Mouse (Mus musculus) liver, embryonic 14.5 days (tissue): ENCODE results near the gene Dgkz. TPM values are rescaled to one million over a fixed set of nuclear protein-coding genes. Genes with fewer than 3 reads are reported as not detected.

Experiments
- ATAC-seq: fragments of 200-750 bp; cut with Nextera tagmentation; 2 replicates; pipeline ENCODE4 v1.8.0; 2017; ENCODE audit warnings: moderate number of reproducible peaks, mild to moderate bottlenecking, moderate library complexity; ENCODE audit not compliant: insufficient read depth
- DNase-seq, 3 experiments: peaks; one replicate each; pipeline ENCODE4 v3.0.0-alpha.2; 2012 to 2013; ENCODE audit warnings: low read depth in 3 of 3, low spot score in 3 of 3
- H3K27ac ChIP-seq: fragments of 300-500 bp; sonication (generic); 2 replicates; pipeline ENCODE4 v1.5.1; 2014; ENCODE audit warnings: moderate library complexity, mild to moderate bottlenecking, control low read depth, inconsistent platforms
- H3K27me3 ChIP-seq: fragments of 300-500 bp; sonication (generic); 2 replicates; pipeline ENCODE4 v1.6.1; 2014; ENCODE audit warnings: mild to moderate bottlenecking, low read length, moderate library complexity; ENCODE audit not compliant: control insufficient read depth, insufficient read depth
- H3K36me3 ChIP-seq: fragments of 300-500 bp; sonication (generic); replicated peaks from 2 replicates; pipeline ENCODE4 v1.6.1; 2014; ENCODE audit warnings: low read depth; ENCODE audit not compliant: control insufficient read depth, insufficient read depth
- H3K4me1 ChIP-seq, 2 experiments: fragments of 200-500 bp in 1 of 2; fragments of 300-500 bp in 1 of 2; sonication (generic) in 1 of 2; replicated peaks; 2 replicates each; pipeline ENCODE4 v1.6.1; 2012 to 2014; ENCODE audit warnings: antibody characterized with exemption in 1 of 2, inconsistent platforms in 1 of 2, low read length in 1 of 2; ENCODE audit not compliant: control insufficient read depth in 2 of 2, insufficient read depth in 2 of 2
- H3K4me2 ChIP-seq: fragments of 300-500 bp; sonication (generic); 2 replicates; pipeline ENCODE4 v1.6.1; 2014; ENCODE audit warnings: low read depth, mild to moderate bottlenecking, control low read depth, moderate library complexity
- H3K4me3 ChIP-seq, 2 experiments: fragments of 200-500 bp in 1 of 2; fragments of 300-500 bp in 1 of 2; sonication (generic) in 1 of 2; 2 replicates each; pipeline ENCODE4 v1.5.1; 2012 to 2014; ENCODE audit warnings: low read depth in 2 of 2, low read length in 2 of 2, mild to moderate bottlenecking in 2 of 2, control low read depth in 1 of 2, inconsistent platforms in 1 of 2, moderate library complexity in 1 of 2; ENCODE audit not compliant: insufficient read depth in 1 of 2
- H3K9ac ChIP-seq: fragments of 300-500 bp; sonication (generic); replicated peaks from 2 replicates; pipeline ENCODE4 v1.6.1; 2014; ENCODE audit warnings: mild to moderate bottlenecking, control low read depth, moderate library complexity
- H3K9me3 ChIP-seq: fragments of 300-500 bp; sonication (generic); 2 replicates; pipeline ENCODE4 v1.6.1; 2016; ENCODE audit warnings: low read length, mixed read lengths; ENCODE audit not compliant: control insufficient read depth
- CTCF ChIP-seq: IDR thresholded peaks from 2 replicates; pipeline ENCODE4 v1.5.1; 2016; ENCODE audit warnings: antibody characterized with exemption, low read depth, control low read depth
- EP300 ChIP-seq: IDR thresholded peaks from 2 replicates; pipeline ENCODE4 v1.6.1; 2016; ENCODE audit warnings: antibody characterized with exemption, low read depth
- WGBS: fragments of 180-500 bp; shearing (Covaris S2); extraction: QIAGEN DNeasy Blood & Tissue Kit; methylation state at CpG from one replicate; pipeline ENCODE4 v1.1.7; 2014; ENCODE audit not compliant: insufficient replicate concordance; 5-methylcytosine and 5-hydroxymethylcytosine counted together
- polyA plus RNA-seq, 2 experiments: library from polyadenylated mRNA; depleted of rRNA in 1 of 2; stranded (reverse) in 1 of 2; unstranded in 1 of 2; fragments of >200 nt; fragmentation: Nextera tagmentation in 1 of 2; extraction: Ambion mirVana in 1 of 2; gene quantifications; 2 replicates each; pipeline versions ENCODE4 v1.2.1 to v1.2.3; 2012 to 2014

Gene Dgkz
- polyA plus RNA-seq, 2 experiments: 19.6 to 60.7 TPM

GRCm38 (mm10) chr2:91939303-91939935 is 36.2 kb downstream of the Dgkz start:
- no peak for ATAC-seq

GRCm38 (mm10) chr2:91936154-91936553 is 39.5 kb downstream of the Dgkz start:
- no peak overlapping the region for H3K9ac ChIP-seq
- no peak for TF ChIP-seq CTCF
- TF ChIP-seq EP300: no peak
- WGBS: 86% methylated on average over 7 of the region's 7 CpGs
- DNase-seq (no peak), ATAC-seq (no peak)
- H3K36me3 ChIP-seq: peaks cover 52% of the 10 kb centered on the region
- H3K27me3 ChIP-seq: peaks cover 8% of the 10 kb centered on the region
- H3K4me3 ChIP-seq: no peak overlapping the region
- no peak overlapping the region for H3K4me2 ChIP-seq
- peaks cover 2 to 5% of the 10 kb centered on the region in 2 experiments; a peak in 3 of 4 replicates for H3K4me1 ChIP-seq
- no peaks in the 10 kb centered on the region for H3K9me3 ChIP-seq
- H3K27ac ChIP-seq: no peak overlapping the region

More at GRCm38 (mm10) chr2:91939303-91939935, 36.2 kb downstream of the Dgkz start:
- Histone ChIP-seq H3K27ac (no peak overlapping the region), H3K9ac (no peak overlapping the region), H3K4me2 (no peak overlapping the region), H3K9me3 (no peaks in the 10 kb centered on the region), H3K4me3 (no peak overlapping the region), H3K36me3 (peaks cover 62% of the 10 kb centered on the region), H3K4me1 (peaks cover 0 to 2% of the 10 kb centered on the region in 2 experiments; a peak in 1 of 4 replicates), H3K27me3 (no peaks in the 10 kb centered on the region)
- TF ChIP-seq EP300: no peak
- TF ChIP-seq CTCF: no peak
- 82% methylated on average over 15 of the region's 15 CpGs for WGBS
- no peak for DNase-seq

- no peak for TF ChIP-seq CTCF
- no peak for TF ChIP-seq EP300
- Histone ChIP-seq H3K4me3 (no peak overlapping the region), H3K36me3 (peaks cover 48% of the 10 kb centered on the region), H3K27ac (no peak overlapping the region), H3K27me3 (peaks cover 17% of the 10 kb centered on the region), H3K4me2 (no peak overlapping the region), H3K4me1 (peaks cover 5 to 7% of the 10 kb centered on the region in 2 experiments), H3K9ac (no peak overlapping the region), H3K9me3 (no peaks in the 10 kb centered on the region)
- WGBS: 81% methylated on average over 9 of the region's 9 CpGs
- ATAC-seq: no peak
- DNase-seq: no peak
These were observed 40.7 kb downstream of the Dgkz start for GRCm38 (mm10) chr2:91934826-91935525.

- Histone ChIP-seq H3K4me2 (no peak overlapping the region), H3K9me3 (no peaks in the 10 kb centered on the region), H3K9ac (no peak overlapping the region), H3K27ac (no peak overlapping the region), H3K27me3 (peaks cover 17% of the 10 kb centered on the region), H3K4me1 (peaks cover 5 to 7% of the 10 kb centered on the region in 2 experiments), H3K36me3 (peaks cover 40% of the 10 kb centered on the region), H3K4me3 (no peak overlapping the region)
- WGBS: 27% methylated on average over 8 of the region's 8 CpGs
- ATAC-seq: no peak
- TF ChIP-seq EP300 (no peak), CTCF (no peak)
- no peak for DNase-seq
These were observed 41.6 kb downstream of the Dgkz start for GRCm38 (mm10) chr2:91934016-91934415.

- Histone ChIP-seq H3K36me3 (peaks cover 36% of the 10 kb centered on the region), H3K4me3 (no peak overlapping the region), H3K4me2 (no peak overlapping the region), H3K27me3 (peaks cover 17% of the 10 kb centered on the region), H3K9me3 (no peaks in the 10 kb centered on the region), H3K4me1 (peaks cover 5 to 7% of the 10 kb centered on the region in 2 experiments), H3K27ac (no peak overlapping the region), H3K9ac (no peak overlapping the region)
- 69% methylated on average over 9 of the region's 9 CpGs for WGBS
- TF ChIP-seq EP300 (no peak), CTCF (no peak)
- no peak for ATAC-seq
- no peak for DNase-seq
These were observed 42.2 kb downstream of the Dgkz start for GRCm38 (mm10) chr2:91933471-91933870.
